Mouse (Mus musculus) lung, embryonic 14.5 days (tissue): ENCODE results near the gene Sapcd2. TPM values are rescaled to one million over a fixed set of nuclear protein-coding genes. Genes with fewer than 3 reads are reported as not detected.

Experiments
- ATAC-seq: fragments of 200-750 bp; cut with Nextera tagmentation; 2 replicates; pipeline ENCODE4 v1.8.0; 2017; ENCODE audit warnings: mild to moderate bottlenecking, moderate TSS enrichment, moderate library complexity; ENCODE audit not compliant: insufficient read depth
- DNase-seq: peaks from one replicate; pipeline ENCODE4 v3.0.0-alpha.2; 2015
- H3K27ac ChIP-seq: fragments of 300-500 bp; sonication (generic); 2 replicates; pipeline ENCODE4 v1.5.1; 2014; ENCODE audit warnings: low read depth, mild to moderate bottlenecking, moderate library complexity
- H3K27me3 ChIP-seq: fragments of 300-500 bp; sonication (generic); 2 replicates; pipeline ENCODE4 v1.6.1; 2014; ENCODE audit warnings: low read length, control low read depth; ENCODE audit not compliant: insufficient read depth
- H3K36me3 ChIP-seq: fragments of 300-500 bp; sonication (generic); 2 replicates; pipeline ENCODE4 v1.6.1; 2014; ENCODE audit warnings: control low read depth; ENCODE audit not compliant: insufficient read depth
- H3K4me1 ChIP-seq: fragments of 300-500 bp; sonication (generic); 2 replicates; pipeline ENCODE4 v1.6.1; 2014; ENCODE audit warnings: antibody characterized with exemption, control low read depth; ENCODE audit not compliant: insufficient read depth
- H3K4me2 ChIP-seq: fragments of 300-500 bp; sonication (generic); 2 replicates; pipeline ENCODE4 v1.6.1; 2014; ENCODE audit warnings: mild to moderate bottlenecking
- H3K4me3 ChIP-seq: fragments of 300-500 bp; sonication (generic); 2 replicates; pipeline ENCODE4 v1.5.1; 2014; ENCODE audit warnings: low read depth, low read length
- H3K9ac ChIP-seq: fragments of 300-500 bp; sonication (generic); 2 replicates; pipeline ENCODE4 v1.6.1; 2014
- H3K9me3 ChIP-seq: fragments of 300-500 bp; sonication (generic); 2 replicates; pipeline ENCODE4 v1.6.1; 2016; ENCODE audit warnings: low read depth, low read length, control low read depth
- CTCF ChIP-seq: IDR thresholded peaks from 2 replicates; pipeline ENCODE4 v1.5.1; 2016; ENCODE audit warnings: antibody characterized with exemption, low read depth
- WGBS: fragments of 180-500 bp; shearing (Covaris S2); extraction: QIAGEN DNeasy Blood & Tissue Kit; methylation state at CpG from one replicate; pipeline ENCODE4 v1.1.7; 2014; 5-methylcytosine and 5-hydroxymethylcytosine counted together
- polyA plus RNA-seq: library from polyadenylated mRNA; unstranded; fragments of >200 nt; fragmentation: Nextera tagmentation; extraction: Ambion mirVana; gene quantifications from 2 replicates; pipeline ENCODE4 v1.2.1, GENCODE M21; 2014

Sapcd2 gene
- polyA plus RNA-seq, 1 experiment from 2014 or later: 45.5 TPM

GRCm38 (mm10) chr2:25396597-25396983 is 24.5 kb downstream of the Sapcd2 start:
- DNase-seq: no peak
- Histone ChIP-seq H3K4me2 (peak overlapping the region; percentile 76), H3K27me3 (peaks cover 68% of the 10 kb centered on the region), H3K27ac (no peak overlapping the region), H3K4me3 (peak overlapping the region; percentile 36), H3K9ac (no peak overlapping the region), H3K36me3 (no peaks in the 10 kb centered on the region), H3K4me1 (0 out of 2 replicates have a peak, but pooled peaks cover 8% of the 10 kb centered on the region), H3K9me3 (no peaks in the 10 kb centered on the region)
- no peak for TF ChIP-seq CTCF
- ATAC-seq: no peak
- 34% methylated on average over 3 of the region's 3 CpGs for WGBS

- Histone ChIP-seq H3K27ac (no peak overlapping the region), H3K4me1 (0 out of 2 replicates have a peak, but pooled peaks cover 8% of the 10 kb centered on the region), H3K9me3 (no peaks in the 10 kb centered on the region), H3K9ac (no peak overlapping the region), H3K27me3 (peaks cover 72% of the 10 kb centered on the region), H3K4me2 (no peak overlapping the region), H3K4me3 (no peak overlapping the region), H3K36me3 (no peaks in the 10 kb centered on the region)
- WGBS: 50% methylated on average over 1 of the region's 1 CpGs
- DNase-seq: no peak
- no peak for TF ChIP-seq CTCF
- no peak for ATAC-seq
These were observed 24.9 kb downstream of the Sapcd2 start for GRCm38 (mm10) chr2:25397010-25397409.

GRCm38 (mm10) chr2:25398065-25398464 is 25.9 kb downstream of the Sapcd2 start:
- Histone ChIP-seq H3K4me1 (0 out of 2 replicates have a peak, but pooled peaks cover 8% of the 10 kb centered on the region), H3K9me3 (no peaks in the 10 kb centered on the region), H3K4me2 (no peak overlapping the region), H3K4me3 (no peak overlapping the region), H3K36me3 (no peaks in the 10 kb centered on the region), H3K27ac (no peak overlapping the region), H3K9ac (no peak overlapping the region), H3K27me3 (peaks cover 82% of the 10 kb centered on the region)
- TF ChIP-seq CTCF: no peak
- ATAC-seq (no peak), DNase-seq (no peak)
- 86% methylated on average over 7 of the region's 7 CpGs for WGBS

- Histone ChIP-seq H3K27ac (no peak within 1 kb of the TSS), H3K4me3 (no peak within 1 kb of the TSS), H3K36me3 (no peaks in the 10 kb centered on the region), H3K27me3 (peaks cover 89% of the 10 kb centered on the region), H3K9ac (no peak within 1 kb of the TSS), H3K9me3 (no peaks in the 10 kb centered on the region), H3K4me1 (0 out of 2 replicates have a peak, but pooled peaks cover 8% of the 10 kb centered on the region), H3K4me2 (no peak within 1 kb of the TSS)
- no peak for TF ChIP-seq CTCF
- no peak for ATAC-seq
- WGBS: 56% methylated on average over 8 of the region's 8 CpGs
- DNase-seq: no peak
These were observed 26.9 kb downstream of the Sapcd2 start, which contains the start of gene Npdc1 for GRCm38 (mm10) chr2:25399051-25399450. Gene Npdc1 (plus strand): TSS chr2:25399351.

- Histone ChIP-seq H3K4me3 (no peak overlapping the region), H3K27me3 (peaks cover 87% of the 10 kb centered on the region)
- DNase-seq: no peak
These were observed 28.2 kb downstream of the Sapcd2 start for GRCm38 (mm10) chr2:25400291-25400690.

GRCm38 (mm10) chr2:25400764-25401163 is 28.6 kb downstream of the Sapcd2 start:
- Histone ChIP-seq H3K27ac (no peak overlapping the region), H3K9me3 (no peaks in the 10 kb centered on the region), H3K36me3 (no peaks in the 10 kb centered on the region), H3K4me2 (peak overlapping the region; percentile 41; the same call in 1 of the 2 replicates), H3K9ac (no peak overlapping the region), H3K4me1 (0 out of 2 replicates have a peak, but pooled peaks cover 3% of the 10 kb centered on the region), H3K27me3 (peaks cover 83% of the 10 kb centered on the region), H3K4me3 (no peak overlapping the region)
- ATAC-seq: no peak
- peak; percentile 71 for DNase-seq
- 3% methylated on average over 17 of the region's 17 CpGs for WGBS
- TF ChIP-seq CTCF: peak; percentile 63

More at GRCm38 (mm10) chr2:25400291-25400690, 28.2 kb downstream of the Sapcd2 start:
- H3K9ac ChIP-seq: no peak overlapping the region
- no peak for TF ChIP-seq CTCF
- WGBS: 21% methylated on average over 16 of the region's 16 CpGs
- H3K9me3 ChIP-seq: no peaks in the 10 kb centered on the region
- 0 out of 2 replicates have a peak, but pooled peaks cover 5% of the 10 kb centered on the region for H3K4me1 ChIP-seq
- no peak overlapping the region for H3K27ac ChIP-seq
- no peaks in the 10 kb centered on the region for H3K36me3 ChIP-seq
- ATAC-seq: no peak
- H3K4me2 ChIP-seq: peak overlapping the region; percentile 41; the same call in 1 of the 2 replicates

GRCm38 (mm10) chr2:25402377-25402971 is 30.4 kb downstream of the Sapcd2 start:
- H3K4me2 ChIP-seq: peak overlapping the region; percentile 65
- H3K9me3 ChIP-seq: no peaks in the 10 kb centered on the region
- TF ChIP-seq CTCF: peak; percentile 85
- H3K27me3 ChIP-seq: peaks cover 67% of the 10 kb centered on the region
- peak overlapping the region; percentile 49 for H3K4me3 ChIP-seq
- WGBS: 1% methylated on average over 13 of the region's 13 CpGs
- H3K27ac ChIP-seq: no peak overlapping the region
- 0 out of 2 replicates have a peak, but pooled peaks have one; percentile 13 for ATAC-seq
- peak; percentile 94 for DNase-seq
- no peaks in the 10 kb centered on the region for H3K4me1 ChIP-seq
- no peak overlapping the region for H3K9ac ChIP-seq
- no peaks in the 10 kb centered on the region for H3K36me3 ChIP-seq
